Mouse (Mus musculus) liver, postnatal 0 days (tissue): ENCODE results near the gene Efcab3. TPM values are rescaled to one million over a fixed set of nuclear protein-coding genes. Genes with fewer than 3 reads are reported as not detected.
"Not testable (repeated sequence)": the region's sequence is repeated elsewhere in the genome, so short reads cannot be mapped to it uniquely, and the experiment has no call there.

Experiments
- ATAC-seq: fragments of 200-750 bp; cut with Nextera tagmentation; 2 replicates; pipeline ENCODE4 v1.8.0; 2017; ENCODE audit warnings: mild to moderate bottlenecking, moderate library complexity
- DNase-seq: peaks from one replicate; pipeline ENCODE4 v3.0.0-alpha.2; 2016
- H3K27ac ChIP-seq: fragments of 300-500 bp; sonication (generic); 2 replicates; pipeline ENCODE4 v1.5.1; 2014; ENCODE audit warnings: antibody characterized with exemption, moderate library complexity, mild to moderate bottlenecking, low read depth
- H3K27me3 ChIP-seq: fragments of 300-500 bp; sonication (generic); 2 replicates; pipeline ENCODE4 v1.6.1; 2014; ENCODE audit warnings: low read length, control low read depth, mixed read lengths; ENCODE audit not compliant: insufficient read depth
- H3K36me3 ChIP-seq: fragments of 300-500 bp; sonication (generic); replicated peaks from 2 replicates; pipeline ENCODE4 v1.6.1; 2014; ENCODE audit warnings: mild to moderate bottlenecking, control low read depth, low read length, moderate library complexity, mixed read lengths; ENCODE audit not compliant: insufficient read depth
- H3K4me1 ChIP-seq: fragments of 300-500 bp; sonication (generic); 2 replicates; pipeline ENCODE4 v1.6.1; 2014; ENCODE audit warnings: antibody characterized with exemption, mild to moderate bottlenecking, control low read depth; ENCODE audit not compliant: insufficient read depth
- H3K4me2 ChIP-seq: fragments of 300-500 bp; sonication (generic); 2 replicates; pipeline ENCODE4 v1.6.1; 2014; ENCODE audit warnings: low read depth, mild to moderate bottlenecking, low read length, moderate library complexity, mixed read lengths
- H3K4me3 ChIP-seq: fragments of 300-500 bp; sonication (generic); 2 replicates; pipeline ENCODE4 v1.5.1; 2014; ENCODE audit warnings: low read depth, low read length
- H3K9ac ChIP-seq: fragments of 300-500 bp; sonication (generic); replicated peaks from 2 replicates; pipeline ENCODE4 v1.6.1; 2014; ENCODE audit warnings: mild to moderate bottlenecking, moderate library complexity
- H3K9me3 ChIP-seq: fragments of 300-500 bp; sonication (generic); 2 replicates; pipeline ENCODE4 v1.6.1; 2016; ENCODE audit warnings: mild to moderate bottlenecking, control low read depth, low read length, mixed read lengths
- CTCF ChIP-seq: sonication (generic); IDR thresholded peaks from 2 replicates; pipeline ENCODE4 v1.5.1; 2016; ENCODE audit warnings: antibody characterized with exemption, low read depth
- EP300 ChIP-seq: IDR thresholded peaks from 2 replicates; pipeline ENCODE4 v1.6.1; 2016; ENCODE audit warnings: antibody characterized with exemption, low read depth, mild to moderate bottlenecking
- WGBS: fragments of 180-500 bp; shearing (Covaris S2); extraction: QIAGEN DNeasy Blood & Tissue Kit; methylation state at CpG from one replicate; pipeline ENCODE4 v1.1.7; 2014; ENCODE audit not compliant: insufficient replicate concordance; 5-methylcytosine and 5-hydroxymethylcytosine counted together
- polyA plus RNA-seq: library from polyadenylated mRNA; unstranded; fragments of >200 nt; fragmentation: Nextera tagmentation; extraction: Ambion mirVana; gene quantifications from 2 replicates; pipeline ENCODE4 v1.2.1, GENCODE M21; 2015

The Efcab3 gene
- polyA plus RNA-seq, 1 experiment from 2014 or later: 0.62 TPM

GRCm38 (mm10) chr11:105135692-105136091, 72.3 kb downstream of the Efcab3 start:
- Histone ChIP-seq H3K4me3 (no peak overlapping the region), H3K27ac (no peak overlapping the region), H3K36me3 (peaks cover 71% of the 10 kb centered on the region), H3K9ac (no peak overlapping the region), H3K4me1 (0 out of 2 replicates have a peak, but pooled peaks cover 2% of the 10 kb centered on the region), H3K9me3 (no peaks in the 10 kb centered on the region), H3K4me2 (no peak overlapping the region), H3K27me3 (no peaks in the 10 kb centered on the region)
- DNase-seq (no peak), ATAC-seq (no peak; the same call in 1 of the 2 replicates)
- 65% methylated on average over 7 of the region's 7 CpGs for WGBS
- TF ChIP-seq EP300 (no peak), CTCF (no peak)

DNA sequence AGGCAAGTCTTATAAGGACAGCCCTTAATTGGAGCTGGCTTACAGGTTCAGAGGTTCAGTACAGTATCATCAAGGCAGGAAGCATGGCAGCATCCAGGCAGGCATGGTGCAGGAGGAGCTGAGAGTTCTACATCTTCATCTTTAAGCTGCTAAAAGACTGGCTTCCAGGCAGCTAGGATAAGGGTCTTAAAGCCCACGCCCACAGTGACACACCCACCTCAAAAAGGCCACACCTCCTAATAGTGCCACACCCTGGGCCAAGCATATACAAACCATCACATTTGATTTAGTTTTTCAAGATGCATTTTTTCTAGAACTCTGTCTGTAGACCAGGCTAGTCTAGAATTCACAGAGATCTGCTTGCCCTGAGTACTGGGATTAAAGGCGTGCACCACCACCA, 73.9 kb downstream of the Efcab3 start:
- not testable (repeated sequence) for H3K4me3 ChIP-seq, H3K9ac ChIP-seq, H3K27me3 ChIP-seq, H3K27ac ChIP-seq, H3K4me2 ChIP-seq, DNase-seq, H3K9me3 ChIP-seq, H3K4me1 ChIP-seq
- WGBS: 74% methylated on average over 2 of the region's 2 CpGs
- 0 out of 2 replicates have a peak, but pooled peaks have one; percentile 17 for ATAC-seq
- H3K36me3 ChIP-seq: peaks cover 61% of the 10 kb centered on the region

DNA sequence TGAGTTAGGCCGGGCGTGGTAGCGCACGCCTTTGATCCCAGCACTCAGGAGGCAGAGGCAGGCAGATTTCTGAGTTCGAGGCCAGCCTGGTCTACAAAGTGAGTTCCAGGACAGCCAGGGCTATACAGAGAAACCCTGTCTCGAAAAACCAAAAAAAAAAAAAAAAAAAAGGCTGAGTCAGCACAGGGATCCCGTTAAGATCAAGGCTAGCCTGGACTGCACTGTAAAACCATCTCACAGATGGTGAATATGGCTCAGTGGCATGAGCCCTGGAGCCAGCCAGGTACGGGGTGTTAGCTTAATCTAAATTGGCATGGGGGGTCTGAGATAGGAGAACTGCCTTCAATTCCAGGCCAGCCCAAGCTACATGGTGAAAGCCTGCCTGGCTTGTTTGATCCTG, 77.1 kb downstream of the Efcab3 start:
- not testable (repeated sequence) for ATAC-seq
- peaks cover 15% of the 10 kb centered on the region for H3K4me1 ChIP-seq

DNA sequence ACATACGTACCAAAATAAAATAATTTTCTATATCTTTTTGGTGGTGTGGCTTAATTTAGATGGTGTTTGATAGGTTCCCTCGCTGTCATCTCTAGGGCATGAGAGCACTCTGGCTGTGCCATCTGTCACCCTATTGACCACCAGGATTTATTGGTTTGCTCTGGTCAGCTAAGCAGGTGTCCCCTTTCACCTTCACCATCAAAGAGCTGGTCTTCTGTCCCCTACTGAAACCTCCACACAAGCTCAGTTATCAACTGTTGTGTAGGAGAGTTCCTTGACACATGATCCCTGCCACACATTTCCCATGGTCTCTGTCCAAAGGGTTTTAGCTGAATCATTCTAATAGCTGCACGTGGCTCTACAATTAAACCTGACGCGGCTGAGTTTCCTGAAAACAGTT, 77.7 kb downstream of the Efcab3 start:
- ATAC-seq: no peak
- no peak overlapping the region for H3K4me2 ChIP-seq
- no peaks in the 10 kb centered on the region for H3K27me3 ChIP-seq
- no peak for TF ChIP-seq EP300
- no peak for TF ChIP-seq CTCF
- no peak overlapping the region for H3K9ac ChIP-seq
- peaks cover 29% of the 10 kb centered on the region for H3K36me3 ChIP-seq
- DNase-seq: no peak
- no peaks in the 10 kb centered on the region for H3K9me3 ChIP-seq
- no peak overlapping the region for H3K27ac ChIP-seq
- 92% methylated on average over 5 of the region's 5 CpGs for WGBS
- H3K4me1 ChIP-seq: peaks cover 15% of the 10 kb centered on the region
- no peak overlapping the region for H3K4me3 ChIP-seq

More for the DNA sequence above, 77.1 kb downstream of the Efcab3 start:
- not testable (repeated sequence) for H3K4me3 ChIP-seq, H3K9me3 ChIP-seq, H3K27me3 ChIP-seq, H3K4me2 ChIP-seq, H3K9ac ChIP-seq, DNase-seq, H3K27ac ChIP-seq
- H3K36me3 ChIP-seq: peaks cover 32% of the 10 kb centered on the region
- 92% methylated on average over 7 of the region's 8 CpGs for WGBS

DNA sequence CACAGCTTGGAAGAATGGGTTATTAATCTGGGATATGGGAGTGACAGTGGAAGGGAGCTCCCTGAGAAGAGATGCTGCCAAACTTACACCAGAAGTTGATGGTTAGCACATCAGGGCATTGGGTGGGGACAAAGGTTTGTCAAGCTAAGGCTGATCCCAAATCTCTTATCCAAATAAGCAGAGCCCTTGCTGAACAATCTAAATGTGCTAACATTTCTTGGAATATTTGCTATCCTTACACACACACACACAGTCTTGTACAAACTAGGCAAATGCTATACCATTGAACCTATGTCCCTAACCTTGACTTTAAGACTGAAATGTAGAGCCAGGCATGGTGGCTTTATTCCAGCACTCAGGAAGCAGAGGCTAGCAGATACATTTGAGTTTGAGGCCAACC, 80.2 kb downstream of the Efcab3 start:
- peak; percentile 79 for ATAC-seq
- peak overlapping the region; percentile 55 for H3K27ac ChIP-seq

GRCm38 (mm10) chr11:105144084-105144483, 80.7 kb downstream of the Efcab3 start:
- no peaks in the 10 kb centered on the region for H3K9me3 ChIP-seq
- H3K36me3 ChIP-seq: peaks cover 11% of the 10 kb centered on the region
- H3K27ac ChIP-seq: peak overlapping the region; percentile 55; the same call in 1 of the 2 replicates
- TF ChIP-seq CTCF: no peak
- TF ChIP-seq EP300: no peak
- no peaks in the 10 kb centered on the region for H3K27me3 ChIP-seq
- H3K4me3 ChIP-seq: no peak overlapping the region
- ATAC-seq (peak; percentile 66), DNase-seq (no peak)
- no peak overlapping the region for H3K9ac ChIP-seq
- WGBS: 64% methylated on average over 3 of the region's 3 CpGs
- no peak overlapping the region for H3K4me2 ChIP-seq
- peaks cover 13% of the 10 kb centered on the region for H3K4me1 ChIP-seq

More for the DNA sequence above, 80.2 kb downstream of the Efcab3 start:
- H3K9me3 ChIP-seq: no peaks in the 10 kb centered on the region
- H3K4me1 ChIP-seq: peaks cover 13% of the 10 kb centered on the region
- DNase-seq: no peak
- H3K4me2 ChIP-seq: no peak overlapping the region
- peaks cover 13% of the 10 kb centered on the region for H3K36me3 ChIP-seq
- TF ChIP-seq EP300 (peak; percentile 87), CTCF (no peak)
- no peaks in the 10 kb centered on the region for H3K27me3 ChIP-seq
- H3K9ac ChIP-seq: no peak overlapping the region
- H3K4me3 ChIP-seq: no peak overlapping the region
